Mouse (Mus musculus) embryonic facial prominence, embryonic 10.5 days (tissue): ENCODE measurements around the gene Bmp4. TPM values are rescaled to one million over a fixed set of nuclear protein-coding genes. Genes with fewer than 3 reads are reported as not detected.

ENCODE experiments used
- DNase-seq: peaks from one replicate; pipeline ENCODE4 v3.0.0-alpha.2; 2017; ENCODE audit warnings: low spot score
- H3K27ac ChIP-seq: fragments of 300-500 bp; sonication (generic); replicated peaks from 2 replicates; pipeline ENCODE4 v1.5.1; 2016; ENCODE audit warnings: mild to moderate bottlenecking
- H3K27me3 ChIP-seq: fragments of 300-500 bp; sonication (generic); replicated peaks from 2 replicates; pipeline ENCODE4 v1.6.1; 2016; ENCODE audit warnings: low read depth, mild to moderate bottlenecking; ENCODE audit not compliant: poor library complexity, severe bottlenecking
- H3K36me3 ChIP-seq: fragments of 300-500 bp; sonication (generic); replicated peaks from 2 replicates; pipeline ENCODE4 v1.6.1; 2016; ENCODE audit warnings: mild to moderate bottlenecking, moderate library complexity
- H3K4me1 ChIP-seq: fragments of 300-500 bp; sonication (generic); 2 replicates; pipeline ENCODE4 v1.6.1; 2016
- H3K4me3 ChIP-seq: fragments of 300-500 bp; sonication (generic); 2 replicates; pipeline ENCODE4 v1.5.1; 2016; ENCODE audit warnings: mild to moderate bottlenecking, moderate library complexity
- H3K9me3 ChIP-seq: fragments of 300-500 bp; sonication (generic); 2 replicates; pipeline ENCODE4 v1.6.1; 2016; ENCODE audit warnings: mild to moderate bottlenecking
- WGBS: fragments of 180-500 bp; shearing (Covaris S2); methylation state at CpG from one replicate; pipeline ENCODE4 v1.1.7; 2016; 5-methylcytosine and 5-hydroxymethylcytosine counted together
- polyA plus RNA-seq: library from polyadenylated mRNA; unstranded; fragments of >200 nt; fragmentation: Nextera tagmentation; extraction: Ambion mirVana; gene quantifications from 2 replicates; pipeline ENCODE4 v1.2.1, GENCODE M21; 2016

The Bmp4 gene
- polyA plus RNA-seq, 1 experiment from 2014 or later: 24.8 TPM

- H3K4me3 ChIP-seq: no peak overlapping the region
- peaks cover 63% of the 10 kb centered on the region for H3K27me3 ChIP-seq
- no peak for DNase-seq
- H3K36me3 ChIP-seq: no peaks in the 10 kb centered on the region
- no peaks in the 10 kb centered on the region for H3K9me3 ChIP-seq
- WGBS: 70% methylated on average over 2 of the region's 2 CpGs
- H3K4me1 ChIP-seq: peaks cover 14% of the 10 kb centered on the region
- no peak overlapping the region for H3K27ac ChIP-seq
Measured at GRCm38 (mm10) chr14:46399925-46400324, 9.5 kb upstream of the Bmp4 start.

GRCm38 (mm10) chr14:46398091-46398695 is 7.7 kb upstream of the Bmp4 start:
- 1% methylated on average over 27 of the region's 27 CpGs for WGBS
- peaks cover 78% of the 10 kb centered on the region for H3K27me3 ChIP-seq
- peak overlapping the region; percentile 46 for H3K4me3 ChIP-seq

GRCm38 (mm10) chr14:46391621-46392170 is 1.2 kb upstream of the Bmp4 start:
- 45% methylated on average over 6 of the region's 6 CpGs for WGBS
- H3K27me3 ChIP-seq: peaks cover 94% of the 10 kb centered on the region

More at GRCm38 (mm10) chr14:46398091-46398695, 7.7 kb upstream of the Bmp4 start:
- Histone ChIP-seq H3K9me3 (no peaks in the 10 kb centered on the region), H3K4me1 (peaks cover 14% of the 10 kb centered on the region), H3K36me3 (no peaks in the 10 kb centered on the region), H3K27ac (no peak overlapping the region; the same call in 1 of the 2 replicates)
- peak; percentile 61 for DNase-seq

GRCm38 (mm10) chr14:46389438-46390248 is 826 bp downstream of the Bmp4 start:
- DNase-seq: peak; percentile 30
- Histone ChIP-seq H3K4me3 (peak overlapping the region; percentile 68), H3K27me3 (peaks cover 95% of the 10 kb centered on the region), H3K4me1 (peaks cover 64% of the 10 kb centered on the region), H3K27ac (peak overlapping the region; percentile 75), H3K36me3 (no peaks in the 10 kb centered on the region), H3K9me3 (no peaks in the 10 kb centered on the region)
- WGBS: 5% methylated on average over 24 of the region's 24 CpGs

More at GRCm38 (mm10) chr14:46391621-46392170, 1.2 kb upstream of the Bmp4 start:
- no peak overlapping the region for H3K4me3 ChIP-seq
- H3K4me1 ChIP-seq: peaks cover 45% of the 10 kb centered on the region
- H3K36me3 ChIP-seq: no peaks in the 10 kb centered on the region
- no peak overlapping the region for H3K27ac ChIP-seq
- no peaks in the 10 kb centered on the region for H3K9me3 ChIP-seq
- no peak for DNase-seq

- peak; percentile 76 for DNase-seq
- Histone ChIP-seq H3K4me1 (peaks cover 71% of the 10 kb centered on the region), H3K4me3 (peak overlapping the region; percentile 68), H3K27me3 (peaks cover 94% of the 10 kb centered on the region), H3K36me3 (peaks cover 8% of the 10 kb centered on the region), H3K27ac (peak overlapping the region; percentile 82), H3K9me3 (no peaks in the 10 kb centered on the region)
- under 1% methylated on average over 27 of the region's 27 CpGs for WGBS
Measured at GRCm38 (mm10) chr14:46388636-46389035, 1.8 kb downstream of the Bmp4 start.

- peak overlapping the region; percentile 82 for H3K27ac ChIP-seq
- DNase-seq: peak; percentile 77
Measured at GRCm38 (mm10) chr14:46387821-46388481, 2.5 kb downstream of the Bmp4 start.

GRCm38 (mm10) chr14:46387357-46387671 is 3.2 kb downstream of the Bmp4 start:
- under 1% methylated on average over 27 of the region's 27 CpGs for WGBS
- no peaks in the 10 kb centered on the region for H3K9me3 ChIP-seq
- peaks cover 15% of the 10 kb centered on the region for H3K36me3 ChIP-seq
- peaks cover 93% of the 10 kb centered on the region for H3K27me3 ChIP-seq
- peaks cover 69% of the 10 kb centered on the region for H3K4me1 ChIP-seq
- peak overlapping the region; percentile 68 for H3K4me3 ChIP-seq
- peak overlapping the region; percentile 82 for H3K27ac ChIP-seq
- DNase-seq: peak; percentile 93

More at GRCm38 (mm10) chr14:46387821-46388481, 2.5 kb downstream of the Bmp4 start:
- Histone ChIP-seq H3K4me1 (peaks cover 71% of the 10 kb centered on the region), H3K4me3 (peak overlapping the region; percentile 68), H3K36me3 (peaks cover 13% of the 10 kb centered on the region), H3K9me3 (no peaks in the 10 kb centered on the region), H3K27me3 (peaks cover 93% of the 10 kb centered on the region)
- WGBS: under 1% methylated on average over 41 of the region's 41 CpGs

GRCm38 (mm10) chr14:46386478-46387356 is 3.8 kb downstream of the Bmp4 start:
- peaks cover 15% of the 10 kb centered on the region for H3K36me3 ChIP-seq
- H3K9me3 ChIP-seq: no peaks in the 10 kb centered on the region
- peaks cover 93% of the 10 kb centered on the region for H3K27me3 ChIP-seq
- peak overlapping the region; percentile 83 for H3K27ac ChIP-seq
- DNase-seq: no peak
- under 1% methylated on average over 28 of the region's 28 CpGs for WGBS
- peak overlapping the region; percentile 68 for H3K4me3 ChIP-seq
- H3K4me1 ChIP-seq: peaks cover 68% of the 10 kb centered on the region

GRCm38 (mm10) chr14:46385701-46386477 is 4.6 kb downstream of the Bmp4 start:
- Histone ChIP-seq H3K9me3 (no peaks in the 10 kb centered on the region), H3K36me3 (peaks cover 15% of the 10 kb centered on the region), H3K27ac (peak overlapping the region; percentile 83), H3K4me3 (peak overlapping the region; percentile 68), H3K27me3 (peaks cover 93% of the 10 kb centered on the region), H3K4me1 (peaks cover 70% of the 10 kb centered on the region)
- WGBS: under 1% methylated on average over 39 of the region's 39 CpGs
- peak; percentile 75 for DNase-seq

GRCm38 (mm10) chr14:46384946-46385691 is 5.3 kb downstream of the Bmp4 start:
- Histone ChIP-seq H3K9me3 (no peaks in the 10 kb centered on the region), H3K27ac (peak overlapping the region; percentile 83), H3K4me1 (peaks cover 70% of the 10 kb centered on the region), H3K27me3 (peaks cover 92% of the 10 kb centered on the region), H3K36me3 (peaks cover 15% of the 10 kb centered on the region), H3K4me3 (peak overlapping the region; percentile 68)
- peak; percentile 69 for DNase-seq
- WGBS: 6% methylated on average over 14 of the region's 14 CpGs
